In genomic region chr3:60502155-60502987, GRCm38 (mm10) we compare ENCODE assay signal across 8 mouse cellular contexts. TPM values are rescaled to one million over a fixed set of nuclear protein-coding genes. Genes with fewer than 3 reads are reported as not detected.
DNase-seq lines count a peak whose midpoint lies in the region; TF ChIP-seq lines count a peak whose summit lies in the region.

No protein-coding gene starts in this region.

- peaks cover 32% of the 10 kb centered on the region for H3K4me1 ChIP-seq in liver, adult 2 months (ENCODE audit: control insufficient read depth, insufficient read depth, low read length)
- peaks cover 50% of the 10 kb centered on the region for H3K4me1 ChIP-seq in midbrain, embryonic 10.5 days

- intact Hi-C loops in heart, postnatal 36 days (cut with DNase I): loop anchor here (1.0 to 5.0 kb wide), 3 partner anchors 14 to 100 kb away; no protein-coding TSS in a partner anchor
- intact Hi-C loops in gastrocnemius, postnatal 36 days (cut with DNase I): loop anchor here (5.0 kb wide), 1 partner anchor 85 kb away; no protein-coding TSS in a partner anchor

- H3K36me3 ChIP-seq in liver, adult 2 months (ENCODE audit: control insufficient read depth, insufficient read depth, low read length): no peaks in the 10 kb centered on the region
- H3K36me3 ChIP-seq in midbrain, embryonic 10.5 days: no peaks in the 10 kb centered on the region

- TF ChIP-seq CTCF in liver, adult 2 months (IDR thresholded peaks at IDR 0.05; ENCODE audit: low read depth, low read length): no peak

- WGBS in liver, adult 2 months: 28% methylated on average over 7 of the region's 7 CpGs
- 67% methylated on average over 7 of the region's 7 CpGs for WGBS in midbrain, embryonic 10.5 days

- H3K9ac ChIP-seq in liver, adult 2 months (ENCODE audit: low read depth, low read length): peak overlapping the region; percentile 71

- peak overlapping the region; percentile 75 for H3K4me3 ChIP-seq in liver, adult 2 months (ENCODE audit: insufficient read depth, low read depth, low read length)
- H3K4me3 ChIP-seq in midbrain, embryonic 10.5 days: peak overlapping the region; percentile 86

- no peaks in the 10 kb centered on the region for H3K9me3 ChIP-seq in midbrain, embryonic 10.5 days (replicated peaks)

- peaks cover 25% of the 10 kb centered on the region; the same call in 1 of the 2 replicates for H3K79me2 ChIP-seq in liver, adult 2 months (ENCODE audit: control insufficient read depth, insufficient read depth, low read length)

- no peak for TF ChIP-seq POLR2A in liver, adult 2 months (IDR thresholded peaks at IDR 0.05; ENCODE audit: extremely low read depth, insufficient read depth, low read length)

- no peaks in the 10 kb centered on the region for H3K27me3 ChIP-seq in liver, adult 2 months (ENCODE audit: control insufficient read depth, insufficient read depth, low read length)
- H3K27me3 ChIP-seq in midbrain, embryonic 10.5 days (ENCODE audit: low read depth, poor library complexity, severe bottlenecking): no peaks in the 10 kb centered on the region

- peak overlapping the region; percentile 84 for H3K27ac ChIP-seq in liver, adult 2 months (replicated peaks; ENCODE audit: insufficient read depth, low read depth, low read length)
- peak overlapping the region; percentile 98 for H3K27ac ChIP-seq in midbrain, embryonic 10.5 days (replicated peaks)

- peak; percentile 59 for DNase-seq in liver, adult 2 months (ENCODE audit: extremely low read depth, low read depth, low spot score)
- DNase-seq in liver: no peak
- DNase-seq in c-Kit-negative CD71-positive TER-119-positive erythroid progenitor cells, embryonic 14.5 days (ENCODE audit: low read depth, low spot score): peak; percentile 40
- DNase-seq in heart, postnatal 36 days: peak; percentile 13 to 55
- peak; percentile 22 for DNase-seq in midbrain, embryonic 10.5 days (ENCODE audit: low spot score)
- DNase-seq in gastrocnemius, postnatal 36 days: no peak
- no peak for DNase-seq in ovary, postnatal 36 days (ENCODE audit: low spot score)
- DNase-seq in urinary bladder, postnatal 25 days (ENCODE audit: low spot score): no peak

RNA-seq across cellular contexts. Expression of gene Mbnl1, which starts 29.7 kb away (rescaled TPM):
- total RNA-seq in liver, adult 2 months (2014; rRNA removed): 107 and 111 TPM in 2 replicates
- 22.6 and 27.3 TPM in 2 replicates for polyA plus RNA-seq in liver, adult 2 months (2012; rRNA removed)
- total RNA-seq in heart, postnatal 36 days (2021): 100 to 1,000 TPM; 195 to 217 TPM
- polyA plus RNA-seq in midbrain, embryonic 10.5 days (2016; fragmentation: Nextera tagmentation; extraction: Ambion mirVana): 34.5 and 36.0 TPM in 2 replicates
- total RNA-seq in gastrocnemius, postnatal 36 days (2021): 100 to 1,000 TPM; 423 to 480 TPM

Comparison
In these comparisons a context has a peak if more than half of its experiments do, and no peak if none do; other contexts are left out.
1. DNase-seq: peak in liver, adult 2 months (single experiment), c-Kit-negative CD71-positive TER-119-positive erythroid progenitor cells, embryonic 14.5 days (single experiment), heart, postnatal 36 days (2 of 2) and midbrain, embryonic 10.5 days (single experiment); none in liver (single experiment), gastrocnemius, postnatal 36 days (0 of 2), ovary, postnatal 36 days (single experiment) and urinary bladder, postnatal 25 days (single experiment).